Mouse (Mus musculus) natural killer cell, adult 2 months (primary cell): Measurements from ENCODE around the gene Cep162.

ENCODE experiments used
- DNase-seq, 2 experiments: peaks; one replicate each; pipeline ENCODE4 v3.0.0; 2022; ENCODE audit warnings: low spot score in 2 of 2

Cep162 gene

DNA sequence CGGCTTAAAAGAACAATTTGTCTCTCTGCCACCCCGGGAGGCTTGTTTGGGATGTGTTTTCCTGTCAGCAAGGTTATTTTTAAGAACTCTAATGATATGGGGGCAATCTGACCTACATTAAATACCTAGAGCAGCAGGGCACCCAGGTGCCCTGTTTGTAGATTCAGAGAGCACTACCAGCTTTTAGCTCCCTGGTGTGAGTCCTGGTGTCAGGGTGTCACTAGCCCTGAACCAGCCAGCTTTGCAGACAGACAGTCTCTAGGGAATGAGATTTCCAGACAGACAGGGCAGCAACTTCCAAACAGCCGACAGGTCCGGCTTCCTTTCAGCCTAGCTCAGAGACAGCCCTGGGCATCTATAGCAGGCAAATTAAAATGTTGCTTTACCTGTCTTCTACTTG is 92.8 kb downstream of the Cep162 start:
- DNase-seq, result no peak

- no peak for DNase-seq
Measured at GRCm38 (mm10) chr9:87152641-87153325, 102.6 kb downstream of the Cep162 start.

DNA sequence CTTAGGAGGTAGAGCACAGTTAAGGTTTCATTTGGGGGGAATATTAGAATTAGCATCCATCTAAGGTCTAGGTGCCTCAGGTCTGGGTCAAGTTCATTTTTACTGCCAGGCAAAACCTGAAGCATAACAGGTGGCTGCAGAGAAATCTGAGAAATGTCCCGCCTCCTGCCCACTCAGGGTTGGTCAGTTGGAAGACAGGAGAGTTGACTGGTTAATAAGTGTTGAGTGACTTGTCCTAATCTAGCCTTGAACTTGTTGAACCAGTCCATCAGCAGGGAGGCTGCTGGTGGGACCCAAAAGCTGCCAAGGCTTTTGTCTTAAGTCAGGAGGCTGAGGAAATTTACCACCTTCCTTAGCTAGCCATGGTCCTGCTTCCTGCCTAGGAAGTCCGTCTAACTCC is 107.4 kb downstream of the Cep162 start:
- no peak for DNase-seq

- DNase-seq, result no peak
Measured at GRCm38 (mm10) chr9:87146400-87146799, 108.9 kb downstream of the Cep162 start.

DNA sequence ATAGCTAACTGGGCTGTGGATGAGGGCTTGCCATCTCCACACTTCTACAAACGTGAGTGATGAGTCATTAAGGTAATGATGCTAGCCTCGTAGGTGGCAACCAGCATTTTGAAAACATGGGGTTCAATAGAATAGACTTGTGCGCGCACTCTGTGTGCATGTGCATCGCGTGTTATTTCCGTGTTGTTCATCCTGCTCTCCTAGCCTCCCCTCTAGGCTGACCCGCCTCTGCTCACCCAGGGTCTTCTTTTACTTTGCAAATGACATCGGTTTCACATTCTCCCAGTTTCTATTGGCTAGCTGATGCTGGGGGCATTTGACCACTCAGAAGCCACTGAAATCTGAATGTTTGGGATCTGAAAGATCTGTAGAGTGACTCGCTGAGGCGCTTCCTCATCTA is 109.7 kb downstream of the Cep162 start:
- no peak for DNase-seq

DNA sequence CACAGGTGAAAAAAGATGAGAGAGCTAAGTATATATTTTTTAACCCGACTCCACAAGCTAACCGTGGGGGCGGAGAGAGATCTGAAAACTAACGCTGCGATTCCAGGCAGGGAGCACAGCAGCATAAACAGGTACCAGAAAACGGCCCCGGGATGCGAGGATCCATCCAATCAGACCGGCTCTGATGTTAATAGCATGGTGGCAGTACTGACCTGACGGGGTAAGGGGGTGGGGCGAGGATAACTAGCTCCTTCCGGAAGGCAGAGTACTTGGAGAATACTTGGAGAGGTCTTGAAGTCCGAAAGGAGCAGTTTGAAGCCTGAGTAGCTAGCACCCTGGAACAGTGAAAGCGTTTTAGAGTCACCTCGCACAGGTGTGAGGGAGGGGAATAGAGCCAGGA is 110.2 kb downstream of the Cep162 start:
- no peak for DNase-seq

- no peak for DNase-seq
Measured at GRCm38 (mm10) chr9:87144532-87144931, 110.8 kb downstream of the Cep162 start.

GRCm38 (mm10) chr9:87144106-87144505 is 111.2 kb downstream of the Cep162 start, which contains the start of gene Mrap2:
Gene Mrap2, plus strand, starts transcription at chr9:87144306.
- no peak for DNase-seq

DNA sequence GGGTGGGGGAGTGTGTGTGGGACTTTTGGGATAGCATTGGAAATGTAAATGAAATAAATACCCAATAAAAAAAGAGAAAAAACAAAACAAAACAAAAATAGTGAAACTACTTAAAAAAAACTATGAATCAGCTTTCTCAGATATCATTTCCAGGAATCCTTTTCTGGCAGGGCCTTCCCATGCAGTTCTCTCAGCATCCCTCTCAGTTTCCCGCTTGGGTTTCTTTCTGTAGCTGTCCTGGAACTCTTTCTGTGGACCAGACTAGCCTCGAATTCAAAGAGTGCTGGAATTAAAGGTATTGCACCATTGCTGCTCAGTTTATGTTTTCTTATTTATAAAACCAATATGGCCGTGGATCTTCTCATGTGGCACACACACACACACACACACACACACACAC is 112.3 kb downstream of the Cep162 start:
- DNase-seq, result no peak
